Mouse (Mus musculus): Measurements from ENCODE around the gene Tsen54. TPM values are rescaled to one million over a fixed set of nuclear protein-coding genes. Genes with fewer than 3 reads are reported as not detected.

Gene Tsen54
- polyA plus RNA-seq (2017; shearing (Covaris generic)), result 38.2 TPM

DNA sequence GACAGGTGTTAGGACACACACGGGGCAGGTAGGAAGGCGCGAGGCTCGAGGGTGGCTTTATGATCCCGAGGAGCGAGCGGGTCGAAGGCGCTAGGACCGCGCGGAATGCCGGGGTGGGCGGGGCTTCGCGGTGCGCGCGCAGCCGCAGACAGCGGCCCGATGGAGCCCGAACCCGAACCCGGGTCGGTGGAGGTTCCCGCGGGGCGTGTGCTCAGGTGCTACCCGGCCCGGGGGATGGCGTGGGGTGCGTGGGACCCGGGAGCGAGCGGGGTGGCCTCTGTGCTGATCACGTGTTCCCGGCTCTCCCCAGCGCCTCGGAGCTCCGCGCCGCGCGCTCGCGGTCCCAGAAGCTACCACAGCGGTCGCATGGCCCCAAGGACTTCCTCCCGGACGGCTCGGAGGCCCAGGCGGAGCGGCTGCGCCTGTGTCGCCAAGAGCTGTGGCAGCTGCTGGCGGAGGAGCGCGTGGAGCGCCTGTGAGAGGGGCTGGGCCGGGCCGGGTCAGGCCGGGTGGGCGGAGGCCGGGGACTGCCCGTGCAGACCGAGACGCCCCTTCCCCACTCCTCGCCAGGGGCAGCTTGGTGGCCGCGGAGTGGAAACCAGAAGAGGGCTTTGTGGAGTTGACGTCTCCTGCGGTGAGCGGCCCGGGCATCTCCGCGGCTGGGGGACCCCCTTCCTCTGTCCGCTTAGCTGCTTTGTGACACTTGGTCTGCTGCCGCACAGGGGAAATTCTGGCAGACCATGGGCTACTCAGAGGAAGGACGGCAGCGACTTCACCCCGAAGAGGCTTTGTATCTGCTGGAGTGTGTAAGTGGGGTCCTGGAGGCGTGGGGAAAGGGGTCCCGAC is at the start of gene Tsen54:
Gene Tsen54, plus strand, starts transcription at position 120 of the 846 bp plus-strand sequence.

DNA sequence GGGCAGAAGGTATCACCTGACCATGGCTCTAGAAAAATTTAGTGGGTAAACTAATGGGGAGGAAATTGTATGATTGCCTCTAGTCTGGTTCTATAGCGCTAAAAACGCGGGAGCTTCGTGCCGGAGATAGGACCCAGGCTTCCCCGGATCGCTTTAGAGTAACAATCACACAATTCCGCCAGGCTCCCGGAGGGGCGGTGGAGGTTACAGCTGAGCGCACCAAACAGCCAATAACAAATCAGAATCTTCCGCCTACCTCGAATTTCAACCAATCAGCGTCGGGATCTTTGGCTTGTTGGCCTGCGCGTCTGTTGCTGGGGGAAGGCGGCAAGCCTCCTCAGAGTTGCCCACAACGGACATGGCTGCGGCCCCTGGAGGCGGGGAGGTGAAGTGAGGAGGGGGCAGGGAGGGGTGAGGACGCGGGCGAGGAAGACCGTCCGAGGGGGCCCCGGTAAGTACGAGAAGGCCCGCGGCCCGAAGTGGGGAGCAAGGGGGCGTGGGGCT is 49.4 kb upstream of the Tsen54 start, which contains the start of gene Tmem94:
Gene Tmem94, plus strand, starts transcription at position 331 of the 504 bp plus-strand sequence.

DNA sequence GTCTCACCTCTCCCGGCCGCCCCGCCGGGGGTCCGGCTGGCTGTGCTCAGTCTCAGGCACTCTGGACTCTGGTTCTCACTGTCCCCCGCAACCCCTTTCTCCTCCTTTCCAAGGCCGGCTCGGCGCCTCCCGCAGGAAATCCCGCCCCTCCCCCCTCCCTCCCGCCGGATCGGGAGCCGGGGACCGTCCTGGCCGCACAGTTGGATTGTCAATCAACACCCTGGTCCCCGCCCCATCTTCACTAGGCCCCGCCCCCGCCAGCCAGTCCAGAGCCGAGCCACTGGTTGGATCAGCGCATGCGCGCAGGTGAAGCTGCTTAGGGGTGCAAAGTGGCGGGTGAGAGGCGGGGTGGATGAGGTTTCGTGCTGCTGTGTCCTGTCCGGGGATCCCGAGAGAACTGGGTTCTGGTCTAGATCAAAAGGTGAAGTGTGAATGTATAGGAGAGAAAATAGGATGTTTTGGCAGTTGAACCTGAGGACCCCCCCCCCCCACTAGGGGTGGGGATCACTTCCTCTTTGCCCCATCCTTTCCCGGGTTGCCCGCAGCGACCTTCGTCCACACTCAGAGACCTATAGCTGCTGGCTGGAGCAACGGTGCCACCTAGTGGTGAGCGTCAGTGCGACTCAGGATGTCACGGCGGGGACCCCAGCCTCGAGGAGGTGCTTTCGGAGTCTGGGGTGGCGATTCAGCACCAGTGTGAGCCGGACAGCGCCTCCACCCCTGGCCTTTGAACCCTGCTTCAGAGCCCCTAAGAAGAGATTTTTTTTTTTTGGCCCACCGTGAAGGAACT is 822 bp upstream of the Tsen54 start, which contains the start of gene Caskin2:
Gene Caskin2, minus strand, starts transcription at position 133 of the 790 bp plus-strand sequence.

DNA sequence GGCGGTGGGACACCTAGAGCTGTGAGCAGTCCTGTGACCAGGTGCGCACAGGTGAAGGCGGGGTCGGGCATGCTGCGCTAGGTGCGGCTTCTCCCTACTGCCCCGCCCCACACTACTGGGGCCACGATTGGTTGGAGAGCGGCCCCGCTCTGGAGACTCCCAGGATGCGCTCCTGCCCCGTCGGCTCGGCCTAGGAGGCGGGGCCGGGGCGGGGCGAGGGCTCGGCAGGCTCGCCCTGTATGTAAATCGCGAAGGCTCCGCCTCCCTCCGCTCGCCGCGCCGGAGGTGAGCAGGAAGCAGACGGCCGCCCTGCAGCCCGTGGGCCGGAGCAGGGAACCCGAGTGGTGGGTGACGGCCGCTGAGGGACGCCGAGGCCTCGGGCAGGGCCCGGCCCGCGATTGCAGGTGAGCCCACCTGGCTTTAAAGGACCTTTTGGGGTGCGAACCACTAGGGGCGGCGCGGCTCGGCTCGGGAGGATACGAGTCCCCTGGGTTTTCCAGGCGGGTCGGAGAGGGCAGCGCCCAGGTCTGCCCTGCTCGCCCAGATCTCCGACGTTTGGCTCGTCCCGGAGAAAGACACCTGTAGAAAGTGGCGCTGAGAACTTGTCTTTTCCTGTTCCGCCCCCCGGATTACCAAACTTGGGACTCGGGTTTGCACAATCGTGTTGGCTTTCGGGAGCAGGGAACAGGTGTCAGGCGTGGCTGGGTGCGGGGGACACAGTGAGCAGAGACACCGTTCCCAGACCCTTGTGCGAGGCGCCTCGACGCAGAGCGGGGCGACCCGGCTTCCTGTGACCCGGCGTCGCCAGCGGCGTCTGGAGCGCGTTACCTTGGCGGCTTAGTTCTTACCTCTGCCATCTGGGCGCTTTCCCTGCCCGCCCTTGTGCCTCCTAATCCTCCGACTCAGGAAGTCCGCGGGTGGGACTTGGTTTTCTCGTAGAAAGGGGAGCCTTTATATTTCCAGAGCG is 9.5 kb downstream of the Tsen54 start, which contains the start of gene Llgl2:
Gene Llgl2, plus strand, starts transcription at position 276 of the 967 bp plus-strand sequence.

DNA sequence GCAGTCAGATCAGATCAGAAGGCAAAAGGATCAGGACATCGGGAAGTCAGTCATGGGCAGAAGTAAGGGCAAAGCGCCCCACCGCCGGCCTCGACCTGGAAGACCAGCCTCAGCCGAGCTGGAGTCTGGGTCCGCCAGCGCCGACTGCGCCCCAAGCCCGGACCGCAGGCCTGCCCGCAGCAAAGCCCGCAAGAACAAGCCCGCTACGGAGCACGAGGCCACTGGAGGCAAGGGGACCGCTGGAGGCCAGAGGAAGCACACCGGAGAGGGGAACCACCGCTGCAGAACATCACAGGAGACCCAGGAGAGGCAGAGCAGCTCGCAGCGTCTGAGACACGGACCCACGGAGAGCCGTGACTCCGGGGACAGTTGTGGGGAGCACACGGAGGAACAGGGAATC is 43.8 kb downstream of the Tsen54 start, which contains the start of gene Myo15b:
Gene Myo15b, plus strand, starts transcription at position 53 of the 400 bp plus-strand sequence.

Other genes with a start within 250 kb of the Tsen54 start
- 63.3 TPM for gene Mrps7, start 210.8 kb upstream of the Tsen54 start, polyA plus RNA-seq (2017; shearing (Covaris generic))
- 57.3 TPM for gene Gga3, start 210.7 kb upstream of the Tsen54 start, polyA plus RNA-seq (2017; shearing (Covaris generic))
- 174 TPM for gene Mif4gd, start 201.8 kb upstream of the Tsen54 start, polyA plus RNA-seq (2017; shearing (Covaris generic))
- gene Slc25a19, start 186.4 kb upstream of the Tsen54 start, polyA plus RNA-seq (2017; shearing (Covaris generic)), result 63.2 TPM
- 198 TPM for gene Grb2, start 106.1 kb upstream of the Tsen54 start, polyA plus RNA-seq (2017; shearing (Covaris generic))
- 26.2 TPM for gene Tmem94, start 49.3 kb upstream of the Tsen54 start, polyA plus RNA-seq (2017; shearing (Covaris generic))
- 1.6 TPM for gene Caskin2, start 1.1 kb upstream of the Tsen54 start, polyA plus RNA-seq (2017; shearing (Covaris generic))
- gene Llgl2, start 9.3 kb downstream of the Tsen54 start, polyA plus RNA-seq (2017; shearing (Covaris generic)), result 35.4 TPM
- 0.04 TPM for gene Myo15b, start 43.7 kb downstream of the Tsen54 start, polyA plus RNA-seq (2017; shearing (Covaris generic))
- 0.44 TPM for gene Smim5, start 85.2 kb downstream of the Tsen54 start, polyA plus RNA-seq (2017; shearing (Covaris generic))
- 1.0 TPM for gene Smim6, start 97.3 kb downstream of the Tsen54 start, polyA plus RNA-seq (2017; shearing (Covaris generic))
- 39.1 TPM for gene Sap30bp, start 118.6 kb downstream of the Tsen54 start, polyA plus RNA-seq (2017; shearing (Covaris generic))
- gene Recql5, start 118.8 kb downstream of the Tsen54 start, polyA plus RNA-seq (2017; shearing (Covaris generic)), result 21.0 TPM
- gene Itgb4, start 160.0 kb downstream of the Tsen54 start, polyA plus RNA-seq (2017; shearing (Covaris generic)), result 0.06 TPM
- 42.0 TPM for gene Galk1, start 198.0 kb downstream of the Tsen54 start, polyA plus RNA-seq (2017; shearing (Covaris generic))
- 1,568 TPM for gene H3f3b, start 213.2 kb downstream of the Tsen54 start, polyA plus RNA-seq (2017; shearing (Covaris generic))
- gene Unk, start 215.6 kb downstream of the Tsen54 start, polyA plus RNA-seq (2017; shearing (Covaris generic)), result 43.3 TPM

Data from CD4-positive, CD25-positive, alpha-beta regulatory T cell (primary cell).